Mouse (Mus musculus) Patski (cell line): ENCODE measurements at regions not wholly inside any gene's neighbourhood (a gene's known extent, or its start where the extent isn't known, plus 50 kb on each side); places are given as distances from the start of the nearest gene placed in this dataset.
"Not testable (repeated sequence)": the region's sequence is repeated elsewhere in the genome, so short reads cannot be mapped to it uniquely, and the experiment has no call there.

Experiments
- ATAC-seq: fragments of 100-300 bp; one replicate; pipeline ENCODE4 v1.8.0; 2021
- CTCF ChIA-PET: fragments of 350-600 bp; sonication (Branson Sonifier 250); formaldehyde crosslinking; loops from one replicate; lab custom pipeline; 2022; ENCODE audit warnings: inconsistent platforms; lab: Charles Lee
- POLR2A ChIA-PET: fragments of 350-600 bp; sonication (Branson Sonifier 250); formaldehyde crosslinking; loops from one replicate; lab custom pipeline; 2022; ENCODE audit warnings: antibody characterized with exemption, inconsistent platforms; lab: Charles Lee
- DNase-seq: peaks from one replicate; pipeline ENCODE4 v3.0.0-alpha.2; 2011; ENCODE audit warnings: low read depth, low spot score
- H3K27me3 ChIP-seq: fragments of 371-371 bp; one replicate; pipeline ENCODE4 v1.5.1; 2021
- CTCF ChIP-seq: fragments of 100-300 bp; IDR thresholded peaks from one replicate; pipeline ENCODE4 v1.5.1; 2021
- in situ Hi-C: fragments of 300-500 bp; cut with MboI; formaldehyde crosslinking; loops from 3 replicates; pipeline ENCODE4 v1.11.1; 2018; ENCODE audit warnings: low pct_unique_long_range_greater_than_20kb, mixed read lengths

DNA sequence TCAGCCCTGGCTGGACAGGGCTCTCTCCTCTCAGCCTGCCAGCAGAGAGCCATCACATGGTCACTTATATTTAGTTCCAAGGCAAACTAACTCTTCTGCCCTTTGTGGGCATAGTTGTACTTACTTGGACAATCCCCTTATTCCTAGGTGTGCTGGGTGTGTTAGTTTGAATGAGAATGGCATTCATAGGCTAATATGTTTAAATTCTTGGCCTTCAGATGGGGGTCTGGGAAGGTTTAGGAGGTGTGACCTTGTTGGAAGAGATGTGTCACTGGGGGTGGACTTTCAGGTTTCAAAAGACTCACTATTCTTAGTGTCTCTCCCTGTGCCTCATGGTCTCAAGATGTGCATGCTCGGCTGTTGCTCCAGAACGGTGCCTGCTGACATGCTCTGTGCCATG, 250.5 kb upstream of the Myo3a start:
- no peak for TF ChIP-seq CTCF
- H3K27me3 ChIP-seq: no peaks in the 10 kb centered on the region
- ChIA-PET POLR2A (no interaction called here), CTCF (no interaction called here)
- DNase-seq (no peak), ATAC-seq (no peak)
- in situ Hi-C loops: no loop called here

DNA sequence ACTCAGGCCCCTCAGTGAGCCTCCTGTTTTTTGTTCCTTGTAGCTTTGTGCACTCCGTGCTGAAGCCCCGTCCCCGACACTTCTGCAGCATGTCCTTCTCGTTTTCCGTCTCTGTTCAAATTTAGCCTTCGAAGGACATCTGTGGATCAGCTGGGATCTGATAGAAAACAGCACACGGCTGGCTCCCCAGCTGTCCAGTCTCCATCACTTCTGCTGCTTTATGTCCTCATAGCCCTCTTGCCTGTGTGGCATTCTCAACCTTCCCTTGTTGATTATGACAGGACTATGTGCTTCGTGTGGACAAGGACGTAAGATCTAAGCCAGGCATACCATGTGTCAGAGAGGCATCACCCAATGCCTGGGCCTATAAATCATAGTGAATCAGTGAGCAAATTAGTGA, 247.1 kb upstream of the Myo3a start:
- no peaks in the 10 kb centered on the region for H3K27me3 ChIP-seq
- POLR2A ChIA-PET: no interaction called here
- TF ChIP-seq CTCF: no peak
- DNase-seq (no peak), ATAC-seq (no peak)
- CTCF ChIA-PET: interaction anchor here (0.9 to 1.4 kb wide), 2 partner anchors 18 to 29 kb away, joined by 3 read pairs; no protein-coding TSS in a partner anchor
- in situ Hi-C loops: no loop called here

DNA sequence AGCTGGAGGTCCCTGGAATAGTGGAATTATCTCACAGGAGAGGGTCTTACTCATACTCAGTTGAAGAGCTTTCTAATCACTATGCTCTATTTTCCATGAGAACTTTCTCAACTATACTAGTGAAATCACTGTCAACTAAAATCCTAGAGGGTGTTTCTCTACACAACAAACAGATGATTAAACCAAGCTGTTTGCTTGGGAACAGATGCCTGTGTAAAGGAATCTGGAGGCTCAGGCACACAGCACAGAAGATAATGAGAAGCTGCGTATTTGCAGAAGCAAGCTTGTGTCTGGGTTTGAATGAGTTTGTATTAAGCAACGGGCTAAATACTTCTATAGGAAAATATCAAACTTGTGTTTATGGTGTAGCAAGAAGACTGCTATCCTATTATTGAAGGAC, 202.9 kb upstream of the Myo3a start:
- POLR2A ChIA-PET: interaction anchor here (0.7 to 1.1 kb wide), 2 partner anchors 12 to 623 kb away, joined by 3 to 5 read pairs; no protein-coding TSS in a partner anchor
- CTCF ChIA-PET: interaction anchor here (0.6 to 1.6 kb wide), 2 partner anchors 15 to 83 kb away, joined by 3 read pairs; no protein-coding TSS in a partner anchor
- H3K27me3 ChIP-seq: no peaks in the 10 kb centered on the region
- DNase-seq: no peak
- TF ChIP-seq CTCF: no peak
- ATAC-seq: no peak
- in situ Hi-C loops: no loop called here

DNA sequence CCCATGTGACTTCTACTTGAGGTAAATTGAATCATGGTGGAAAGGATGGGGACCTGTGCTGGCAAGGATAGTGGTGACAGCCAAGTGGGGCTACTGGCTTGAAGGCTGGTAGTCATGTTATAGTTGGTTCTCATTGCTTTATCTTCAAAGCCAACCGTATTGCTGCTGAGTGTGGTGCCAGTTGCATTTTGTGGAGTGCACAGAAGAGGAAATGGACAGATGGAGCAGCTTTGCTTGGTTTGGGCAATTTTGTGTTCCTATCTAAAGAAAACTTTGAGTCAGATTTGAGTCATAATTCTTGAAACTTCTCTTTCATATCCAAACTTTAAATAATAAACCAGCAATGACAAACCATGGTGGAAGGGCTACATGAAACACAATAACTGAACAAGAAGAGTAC, 200.5 kb upstream of the Myo3a start:
- ChIA-PET POLR2A (no interaction called here), CTCF (interaction anchor here (1.3 kb wide), 1 partner anchor 17 kb away, joined by 3 read pairs; no protein-coding TSS in a partner anchor)
- no peak for TF ChIP-seq CTCF
- DNase-seq: no peak
- H3K27me3 ChIP-seq: peaks cover 3% of the 10 kb centered on the region
- in situ Hi-C loops: no loop called here
- no peak for ATAC-seq

DNA sequence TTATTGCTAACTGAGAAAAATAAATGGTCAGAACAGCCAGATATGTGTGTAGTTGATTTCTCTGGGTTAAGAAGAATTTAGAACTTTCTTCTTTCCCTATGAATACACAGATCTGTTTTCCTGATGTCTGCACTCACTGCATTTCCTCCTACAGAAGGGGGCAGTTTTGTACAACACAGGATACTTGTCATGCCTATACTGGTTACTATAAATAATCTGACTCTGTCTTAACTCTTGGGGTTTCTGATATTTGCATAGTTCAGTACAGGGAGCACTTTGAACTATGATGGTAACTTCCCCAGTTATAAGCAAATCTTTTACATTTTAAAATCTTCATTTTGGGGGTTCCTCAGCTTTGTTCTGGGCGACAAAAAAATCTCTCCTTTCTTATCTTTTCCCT, 198.7 kb upstream of the Myo3a start:
- POLR2A ChIA-PET: no interaction called here
- in situ Hi-C loops: no loop called here

DNA sequence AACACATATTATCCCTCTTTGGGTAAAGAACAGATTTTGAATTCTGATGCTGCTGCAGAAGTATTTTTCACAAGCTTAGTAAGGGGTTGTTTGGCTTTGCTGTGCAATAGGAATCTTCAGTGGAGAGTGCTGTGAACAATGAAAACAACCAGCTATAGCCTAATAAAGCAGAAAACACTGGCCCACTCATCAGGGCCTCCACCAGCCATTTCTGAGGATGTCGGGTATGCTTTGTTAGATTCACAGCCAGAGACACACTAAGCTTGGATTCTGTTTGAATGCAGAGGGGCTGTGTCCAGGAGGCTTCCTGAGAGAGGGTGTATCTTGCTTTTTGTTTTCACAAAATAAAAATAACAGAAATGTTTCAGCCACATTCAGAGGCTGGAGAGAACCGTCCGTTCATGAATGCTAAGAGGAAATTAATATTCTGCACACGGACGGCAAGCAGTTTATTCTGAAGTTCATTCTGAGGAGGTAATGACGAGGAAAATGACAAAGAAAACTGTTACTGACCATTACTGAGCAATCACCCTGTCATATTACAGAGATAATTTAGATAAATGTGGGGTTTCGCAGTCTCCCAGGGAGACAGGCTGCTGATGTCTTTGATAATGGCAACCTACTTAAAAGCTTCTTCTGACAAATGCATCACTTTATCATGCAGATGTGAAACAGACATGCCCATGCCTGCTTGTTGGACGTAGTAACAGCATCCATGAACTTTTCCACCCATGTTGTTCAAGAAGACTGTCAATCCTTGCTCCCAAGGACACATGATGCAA, 198.1 kb upstream of the Myo3a start:
- H3K27me3 ChIP-seq: peaks cover 3% of the 10 kb centered on the region
- DNase-seq (no peak), ATAC-seq (no peak)
- TF ChIP-seq CTCF: no peak
- ChIA-PET POLR2A (no interaction called here), CTCF (no interaction called here)
- in situ Hi-C loops: no loop called here

More for the DNA sequence above, 198.7 kb upstream of the Myo3a start:
- CTCF ChIA-PET: no interaction called here
- no peak for TF ChIP-seq CTCF
- peaks cover 3% of the 10 kb centered on the region for H3K27me3 ChIP-seq
- no peak for ATAC-seq
- DNase-seq: no peak

DNA sequence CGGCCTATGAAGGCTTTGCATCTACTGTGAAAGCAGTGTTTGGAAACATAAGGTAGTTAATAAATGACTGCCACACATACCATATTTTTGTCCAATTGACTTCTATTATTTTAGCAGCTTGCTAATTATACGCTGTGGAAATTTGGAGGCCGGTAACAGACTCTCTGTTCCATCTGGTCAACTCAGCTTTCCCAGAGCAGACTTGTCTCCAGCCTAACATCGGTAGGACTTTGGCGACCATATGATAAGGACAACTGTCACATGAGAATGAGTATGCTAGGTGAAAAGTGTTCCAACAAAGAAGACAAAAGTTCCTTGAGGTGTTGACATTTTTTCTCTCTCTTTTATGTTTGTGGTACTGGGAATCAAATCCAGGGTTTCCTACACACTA, 197.5 kb upstream of the Myo3a start:
- TF ChIP-seq CTCF: no peak
- POLR2A ChIA-PET: no interaction called here
- DNase-seq (no peak), ATAC-seq (no peak)
- CTCF ChIA-PET: no interaction called here
- peaks cover 3% of the 10 kb centered on the region for H3K27me3 ChIP-seq
- in situ Hi-C loops: no loop called here

DNA sequence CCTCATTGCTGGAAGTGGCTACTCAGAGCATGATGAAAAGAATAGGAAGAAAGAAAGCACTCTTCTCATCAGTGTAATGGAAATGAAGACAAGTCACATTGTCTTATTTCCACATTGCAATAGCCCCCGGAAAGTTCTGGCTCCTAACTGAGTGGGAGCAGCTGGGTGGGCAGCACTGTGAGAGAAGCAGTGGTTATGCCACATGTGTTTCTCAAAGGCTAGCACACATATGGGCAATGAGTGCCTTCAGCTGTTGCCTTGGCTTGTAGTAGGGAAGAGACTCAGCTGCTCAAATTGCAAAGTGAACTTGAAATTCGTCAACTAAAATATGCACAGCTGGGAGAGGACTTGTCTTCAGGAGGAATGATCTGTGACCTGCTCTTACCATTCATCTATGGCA, 190.5 kb upstream of the Myo3a start:
- no peak for TF ChIP-seq CTCF
- ATAC-seq: no peak
- ChIA-PET CTCF (no interaction called here), POLR2A (interaction anchor here (1.3 kb wide), 1 partner anchor 12 kb away, joined by 3 read pairs; no protein-coding TSS in a partner anchor)
- DNase-seq: no peak
- in situ Hi-C loops: no loop called here
- no peaks in the 10 kb centered on the region for H3K27me3 ChIP-seq

DNA sequence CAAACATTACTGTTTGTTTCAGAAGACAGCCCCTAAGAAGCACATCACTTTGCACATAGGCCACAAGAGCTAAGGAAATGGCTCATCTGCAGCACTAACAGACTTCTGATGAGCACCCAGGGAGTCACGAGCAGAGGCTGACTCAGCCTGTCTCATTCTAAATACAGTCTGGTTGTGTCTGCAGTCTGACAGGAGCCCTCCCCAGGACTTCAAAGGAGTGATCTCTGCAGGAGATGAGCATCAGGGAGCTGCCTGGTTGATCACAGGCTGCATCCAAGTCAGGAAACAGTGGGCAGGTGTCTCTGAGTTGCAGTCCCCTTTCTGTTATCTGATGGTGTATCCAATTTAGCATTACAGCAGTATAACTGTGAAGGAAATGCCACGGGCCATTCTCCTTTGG, 188.5 kb upstream of the Myo3a start:
- ATAC-seq (no peak), DNase-seq (no peak)
- no peak for TF ChIP-seq CTCF
- ChIA-PET POLR2A (interaction anchor here (0.7 kb wide), 1 partner anchor 676 kb away, joined by 3 read pairs; no protein-coding TSS in a partner anchor), CTCF (no interaction called here)
- H3K27me3 ChIP-seq: no peaks in the 10 kb centered on the region
- in situ Hi-C loops: no loop called here

DNA sequence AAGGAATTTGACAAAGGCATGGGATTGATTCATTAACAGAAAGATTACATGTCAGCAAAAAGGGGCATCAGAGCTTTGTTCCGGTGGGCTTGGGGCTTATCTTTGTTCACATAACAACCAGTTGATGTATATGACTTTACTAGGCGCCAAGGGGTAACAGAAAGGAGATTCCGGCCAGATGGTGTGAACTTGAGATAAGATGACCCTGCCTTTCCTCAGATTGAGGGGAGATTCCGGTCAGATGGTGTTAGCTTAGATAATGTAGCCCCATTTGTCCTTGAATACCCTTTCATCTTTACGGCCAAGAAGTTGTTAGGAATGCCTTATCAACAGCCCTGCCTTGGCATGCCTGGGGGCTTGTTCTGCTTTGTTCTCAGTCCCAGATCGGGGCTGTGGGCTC, 183.4 kb upstream of the Myo3a start:
- H3K27me3 ChIP-seq, in situ Hi-C loops, CTCF ChIA-PET, POLR2A ChIA-PET, ATAC-seq, DNase-seq: not testable (repeated sequence)

DNA sequence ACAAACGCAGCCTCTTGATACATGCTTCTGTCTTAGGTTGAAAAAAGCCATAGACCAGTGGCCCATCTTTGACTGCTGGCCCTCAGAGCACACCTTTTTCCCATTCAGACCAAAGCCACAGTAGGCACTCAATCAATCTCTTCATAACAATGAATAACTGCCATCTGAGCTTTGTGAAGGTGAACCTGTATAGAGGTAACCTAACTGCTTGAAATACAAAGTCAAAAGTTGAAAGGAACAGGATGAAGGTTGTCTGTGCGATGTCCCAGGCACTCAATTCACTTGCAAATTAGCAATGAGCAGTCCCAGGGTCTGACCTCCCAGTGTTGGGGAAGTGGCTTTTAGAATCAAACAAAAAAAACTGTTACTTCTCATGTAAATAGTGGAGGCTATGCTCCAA, 182.4 kb upstream of the Myo3a start:
- DNase-seq (no peak), ATAC-seq (no peak)
- no peaks in the 10 kb centered on the region for H3K27me3 ChIP-seq
- ChIA-PET POLR2A (no interaction called here), CTCF (no interaction called here)
- in situ Hi-C loops: no loop called here
- TF ChIP-seq CTCF: no peak

DNA sequence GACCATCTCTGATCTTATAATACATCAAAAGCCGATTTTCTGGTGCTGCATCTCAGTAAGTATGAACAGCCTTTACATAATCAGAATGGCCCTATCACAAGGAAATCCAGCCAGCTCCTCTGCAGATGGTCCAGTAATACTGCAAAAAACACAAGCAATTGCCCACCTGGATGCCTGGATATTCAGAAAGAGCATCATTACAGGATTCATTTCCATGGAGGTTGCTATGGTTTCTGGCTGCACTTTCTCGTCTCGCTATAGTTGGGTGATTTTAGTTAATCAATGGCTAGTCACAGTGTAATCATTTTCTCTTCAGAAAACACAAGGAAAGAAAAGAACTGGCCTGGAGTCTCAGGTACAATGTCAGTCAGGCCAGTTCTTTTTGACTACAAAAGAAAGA, 179.8 kb upstream of the Myo3a start:
- no peak for TF ChIP-seq CTCF
- ChIA-PET CTCF (no interaction called here), POLR2A (no interaction called here)
- DNase-seq (no peak), ATAC-seq (no peak)
- in situ Hi-C loops: no loop called here
- no peaks in the 10 kb centered on the region for H3K27me3 ChIP-seq
